Mouse (Mus musculus): Measurements from ENCODE around the gene Mrpl23. TPM values are rescaled to one million over a fixed set of nuclear protein-coding genes. Genes with fewer than 3 reads are reported as not detected.

Mrpl23 gene
- polyA plus RNA-seq, 1 experiment from 2014 or later = 21.6 TPM

DNA sequence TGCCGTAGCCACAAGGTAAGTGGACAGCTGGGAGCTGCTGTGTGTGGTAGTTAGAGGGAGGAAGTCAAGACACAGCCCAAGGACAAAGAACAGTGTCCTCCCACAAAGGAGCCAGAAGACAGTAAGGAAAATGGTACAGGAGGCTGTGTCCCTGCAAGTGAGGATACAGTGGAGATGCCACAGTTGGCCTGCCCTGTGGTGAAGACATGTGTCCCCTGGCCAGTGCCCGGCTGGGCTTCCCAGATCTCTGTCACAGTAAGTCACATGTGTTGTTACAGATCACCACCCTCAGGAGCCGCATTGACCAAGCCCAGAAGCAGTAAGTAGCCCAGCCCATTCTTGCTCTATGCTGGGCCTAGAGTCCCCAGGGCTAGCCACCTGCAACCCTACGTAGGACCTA is 18.4 kb upstream of the Mrpl23 start:
- Histone ChIP-seq H3K4me1 (replicated peaks; ENCODE audit: control insufficient read depth, insufficient read depth, low read length) (peaks cover 19% of the 10 kb centered on the region), H3K27ac (no peak overlapping the region), H3K27me3 (ENCODE audit: control insufficient read depth, insufficient read depth, low read length) (no peaks in the 10 kb centered on the region), H3K9ac (no peak overlapping the region), H3K9me3 (ENCODE audit: control insufficient read depth, low read length) (no peaks in the 10 kb centered on the region), H3K4me2 (replicated peaks) (no peak overlapping the region), H3K36me3 (replicated peaks; ENCODE audit: control insufficient read depth, insufficient read depth) (no peaks in the 10 kb centered on the region), H3K4me3 (replicated peaks; ENCODE audit: low read length) (no peak overlapping the region)
- 94% methylated on average over 4 of the region's 4 CpGs for WGBS
- no peak for ATAC-seq (ENCODE audit: low FRiP score)
- DNase-seq (ENCODE audit: low spot score) = no peak

DNA sequence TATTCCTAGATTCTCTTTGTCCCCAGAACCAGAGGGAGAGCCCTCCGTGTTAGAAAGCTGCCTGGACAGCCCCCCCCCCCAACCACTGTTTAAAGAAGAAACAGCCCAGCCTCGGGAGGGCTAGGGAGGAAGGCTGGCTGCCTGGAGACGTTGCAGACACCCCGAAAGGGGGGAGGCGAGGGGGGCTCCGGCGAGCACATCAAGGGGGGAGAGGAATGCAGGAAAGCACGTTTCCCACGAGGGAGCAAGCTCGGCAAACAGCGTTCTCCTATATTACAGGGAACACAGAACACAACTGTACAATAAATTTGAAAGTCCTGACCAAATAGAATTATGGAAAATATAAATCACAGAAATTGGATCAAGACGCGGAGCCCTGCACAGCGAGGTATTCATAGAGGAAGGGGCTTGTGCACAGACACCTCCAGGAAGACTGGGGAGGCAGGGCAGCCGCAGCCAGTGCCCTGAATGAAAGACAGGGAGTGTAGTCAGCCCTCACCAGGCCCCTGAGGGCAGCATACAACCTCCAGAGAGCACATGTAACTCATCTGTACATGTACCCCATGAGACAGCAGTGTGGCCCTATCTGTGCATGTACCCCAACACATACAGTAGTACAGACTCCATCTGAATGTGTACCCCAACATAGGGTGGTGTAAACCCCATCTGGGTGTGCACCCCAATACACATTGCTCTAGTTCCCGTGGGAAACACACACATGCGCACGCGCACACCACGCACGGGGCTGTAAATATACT is 16.1 kb upstream of the Mrpl23 start:
- H3K27me3 ChIP-seq (ENCODE audit: control insufficient read depth, insufficient read depth, low read length) = no peaks in the 10 kb centered on the region
- H3K4me2 ChIP-seq (replicated peaks) = peak overlapping the region; percentile 36
- H3K4me1 ChIP-seq (replicated peaks; ENCODE audit: control insufficient read depth, insufficient read depth, low read length) = peaks cover 12% of the 10 kb centered on the region
- H3K9ac ChIP-seq = peak overlapping the region; percentile 47
- DNase-seq (ENCODE audit: low spot score) = no peak
- WGBS = 45% methylated on average over 21 of the region's 21 CpGs
- H3K4me3 ChIP-seq (replicated peaks; ENCODE audit: low read length) = no peak overlapping the region
- no peaks in the 10 kb centered on the region for H3K9me3 ChIP-seq (ENCODE audit: control insufficient read depth, low read length)
- no peaks in the 10 kb centered on the region for H3K36me3 ChIP-seq (replicated peaks; ENCODE audit: control insufficient read depth, insufficient read depth)
- peak; percentile 37; the same call in 1 of the 2 replicates for ATAC-seq (ENCODE audit: low FRiP score)
- H3K27ac ChIP-seq = peak overlapping the region; percentile 60

DNA sequence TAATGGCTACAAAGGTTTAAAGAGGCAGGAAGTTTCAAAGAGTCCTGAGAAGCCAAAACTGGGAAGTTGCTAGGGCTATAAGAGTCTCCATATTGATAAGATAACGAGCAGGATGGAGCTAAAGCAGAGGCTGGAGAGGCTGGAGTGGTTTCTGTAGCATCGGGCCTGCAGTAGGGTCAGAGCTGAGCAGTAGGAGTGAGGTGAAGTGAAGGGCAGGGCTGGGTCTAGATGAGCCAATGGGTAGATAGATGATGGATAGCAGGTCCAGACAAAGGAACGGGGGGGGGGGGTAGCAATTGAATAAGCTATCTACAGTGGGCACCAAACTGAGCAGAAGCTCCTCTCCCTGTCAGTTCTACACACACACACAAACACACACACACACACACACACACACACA is 15.0 kb upstream of the Mrpl23 start:
- H3K27me3 ChIP-seq (ENCODE audit: control insufficient read depth, insufficient read depth, low read length) = no peaks in the 10 kb centered on the region
- no peaks in the 10 kb centered on the region for H3K36me3 ChIP-seq (replicated peaks; ENCODE audit: control insufficient read depth, insufficient read depth)
- no peaks in the 10 kb centered on the region for H3K9me3 ChIP-seq (ENCODE audit: control insufficient read depth, low read length)
- H3K4me1 ChIP-seq (replicated peaks; ENCODE audit: control insufficient read depth, insufficient read depth, low read length) = peaks cover 12% of the 10 kb centered on the region
- WGBS = 84% methylated on average over 3 of the region's 3 CpGs
- ATAC-seq (ENCODE audit: low FRiP score) (no peak), DNase-seq (ENCODE audit: low spot score) (no peak)
- no peak overlapping the region for H3K27ac ChIP-seq
- H3K4me2 ChIP-seq (replicated peaks) = no peak overlapping the region
- no peak overlapping the region for H3K4me3 ChIP-seq (replicated peaks; ENCODE audit: low read length)
- H3K9ac ChIP-seq = no peak overlapping the region

DNA sequence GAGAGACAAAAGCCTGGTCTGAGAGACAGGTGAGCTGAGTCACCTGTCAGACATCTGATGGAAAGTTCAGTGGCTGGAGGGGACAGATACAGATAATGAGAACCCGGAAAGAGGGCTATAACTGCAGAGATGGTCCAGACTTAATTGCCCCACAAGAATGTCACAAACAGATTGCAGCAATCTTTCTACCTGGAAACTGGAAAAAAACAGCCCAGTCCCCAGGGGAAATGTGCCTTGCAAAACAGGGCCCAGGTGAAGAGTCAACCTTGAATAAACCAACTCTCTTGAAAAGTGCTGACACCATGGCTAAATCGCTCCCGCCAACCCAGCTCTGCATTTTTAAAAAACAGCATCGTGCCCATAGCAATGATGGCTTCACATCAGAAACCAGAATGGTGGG is 12.2 kb upstream of the Mrpl23 start:
- 94% methylated on average over 4 of the region's 4 CpGs for WGBS
- H3K9me3 ChIP-seq (ENCODE audit: control insufficient read depth, low read length) = no peaks in the 10 kb centered on the region
- no peak overlapping the region for H3K4me3 ChIP-seq (replicated peaks; ENCODE audit: low read length)
- peaks cover 12% of the 10 kb centered on the region for H3K4me1 ChIP-seq (replicated peaks; ENCODE audit: control insufficient read depth, insufficient read depth, low read length)
- no peak overlapping the region for H3K27ac ChIP-seq
- H3K4me2 ChIP-seq (replicated peaks) = no peak overlapping the region
- H3K9ac ChIP-seq = no peak overlapping the region
- no peak for ATAC-seq (ENCODE audit: low FRiP score)
- H3K36me3 ChIP-seq (replicated peaks; ENCODE audit: control insufficient read depth, insufficient read depth) = no peaks in the 10 kb centered on the region
- DNase-seq (ENCODE audit: low spot score) = no peak
- H3K27me3 ChIP-seq (ENCODE audit: control insufficient read depth, insufficient read depth, low read length) = no peaks in the 10 kb centered on the region

DNA sequence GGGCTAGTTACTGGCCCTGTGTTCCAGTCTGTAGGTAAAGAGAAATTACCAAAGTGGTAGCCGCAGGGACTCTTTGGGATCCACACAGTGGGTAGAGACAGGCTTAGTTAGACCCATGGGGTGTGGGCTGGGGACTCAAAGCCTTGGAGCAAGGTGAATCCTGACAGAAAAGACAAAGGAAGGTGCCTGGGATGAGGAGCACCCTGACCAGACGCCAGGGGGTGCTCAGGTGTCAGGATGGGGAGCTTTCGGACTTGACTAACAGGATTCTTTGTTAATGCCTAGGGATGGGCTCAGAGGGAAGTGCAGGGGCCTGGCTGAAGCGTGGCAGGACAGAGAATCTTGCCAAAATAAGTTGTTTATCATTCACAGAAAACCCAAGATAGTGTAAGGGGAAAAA is 10.1 kb upstream of the Mrpl23 start:
- Histone ChIP-seq H3K4me3 (replicated peaks; ENCODE audit: low read length) (no peak overlapping the region), H3K4me1 (replicated peaks; ENCODE audit: control insufficient read depth, insufficient read depth, low read length) (no peaks in the 10 kb centered on the region), H3K36me3 (replicated peaks; ENCODE audit: control insufficient read depth, insufficient read depth) (no peaks in the 10 kb centered on the region), H3K4me2 (replicated peaks) (no peak overlapping the region), H3K9me3 (ENCODE audit: control insufficient read depth, low read length) (no peaks in the 10 kb centered on the region), H3K27ac (no peak overlapping the region), H3K9ac (no peak overlapping the region), H3K27me3 (ENCODE audit: control insufficient read depth, insufficient read depth, low read length) (no peaks in the 10 kb centered on the region)
- ATAC-seq (ENCODE audit: low FRiP score) = no peak
- DNase-seq (ENCODE audit: low spot score) = no peak
- WGBS = 33% methylated on average over 4 of the region's 4 CpGs

DNA sequence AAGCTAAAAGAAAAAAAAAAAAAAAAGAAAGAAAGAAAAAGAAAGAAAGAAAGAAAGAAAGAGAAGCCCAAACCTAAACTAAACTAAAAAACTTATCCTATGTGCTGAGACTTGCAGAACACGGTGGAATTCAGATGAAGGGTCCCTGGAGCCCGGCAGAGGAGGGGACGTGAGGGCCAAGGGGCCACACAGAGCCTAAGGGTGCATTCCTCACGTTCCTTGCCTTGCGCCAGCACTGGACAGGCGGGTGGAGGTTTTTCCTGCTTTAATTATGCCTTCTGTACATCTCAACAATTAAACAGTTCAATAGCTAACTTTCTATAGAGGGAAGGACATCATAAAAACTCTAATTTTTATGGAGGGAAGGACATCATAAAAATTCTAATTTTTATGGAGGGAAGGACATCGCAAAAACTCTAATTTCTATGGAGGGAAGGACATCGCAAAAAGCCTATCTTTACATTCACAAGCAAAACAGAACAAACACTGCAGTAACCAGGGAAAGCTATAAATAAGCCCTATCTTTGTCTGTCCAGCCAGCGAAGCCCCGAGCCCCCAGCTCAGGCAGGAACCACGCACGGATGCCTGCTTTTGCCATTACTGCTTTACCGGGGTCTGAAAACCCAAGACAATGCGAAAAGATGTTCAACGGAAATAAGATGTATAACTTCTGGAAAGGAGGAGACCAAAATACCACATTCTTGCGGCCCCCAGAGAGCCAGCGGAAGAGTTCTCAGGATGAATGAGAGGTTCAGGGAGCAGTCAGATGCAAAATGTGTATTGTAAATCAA is 9.1 kb upstream of the Mrpl23 start:
- Histone ChIP-seq H3K9me3 (ENCODE audit: control insufficient read depth, low read length) (no peaks in the 10 kb centered on the region), H3K27me3 (ENCODE audit: control insufficient read depth, insufficient read depth, low read length) (no peaks in the 10 kb centered on the region), H3K9ac (no peak overlapping the region), H3K4me2 (replicated peaks) (no peak overlapping the region), H3K4me1 (replicated peaks; ENCODE audit: control insufficient read depth, insufficient read depth, low read length) (no peaks in the 10 kb centered on the region), H3K4me3 (replicated peaks; ENCODE audit: low read length) (no peak overlapping the region), H3K36me3 (replicated peaks; ENCODE audit: control insufficient read depth, insufficient read depth) (no peaks in the 10 kb centered on the region), H3K27ac (0 out of 2 replicates have a peak overlapping the region, but pooled peaks have one; percentile 20)
- WGBS = 56% methylated on average over 17 of the region's 17 CpGs
- DNase-seq (ENCODE audit: low spot score) (no peak), ATAC-seq (ENCODE audit: low FRiP score) (no peak)

DNA sequence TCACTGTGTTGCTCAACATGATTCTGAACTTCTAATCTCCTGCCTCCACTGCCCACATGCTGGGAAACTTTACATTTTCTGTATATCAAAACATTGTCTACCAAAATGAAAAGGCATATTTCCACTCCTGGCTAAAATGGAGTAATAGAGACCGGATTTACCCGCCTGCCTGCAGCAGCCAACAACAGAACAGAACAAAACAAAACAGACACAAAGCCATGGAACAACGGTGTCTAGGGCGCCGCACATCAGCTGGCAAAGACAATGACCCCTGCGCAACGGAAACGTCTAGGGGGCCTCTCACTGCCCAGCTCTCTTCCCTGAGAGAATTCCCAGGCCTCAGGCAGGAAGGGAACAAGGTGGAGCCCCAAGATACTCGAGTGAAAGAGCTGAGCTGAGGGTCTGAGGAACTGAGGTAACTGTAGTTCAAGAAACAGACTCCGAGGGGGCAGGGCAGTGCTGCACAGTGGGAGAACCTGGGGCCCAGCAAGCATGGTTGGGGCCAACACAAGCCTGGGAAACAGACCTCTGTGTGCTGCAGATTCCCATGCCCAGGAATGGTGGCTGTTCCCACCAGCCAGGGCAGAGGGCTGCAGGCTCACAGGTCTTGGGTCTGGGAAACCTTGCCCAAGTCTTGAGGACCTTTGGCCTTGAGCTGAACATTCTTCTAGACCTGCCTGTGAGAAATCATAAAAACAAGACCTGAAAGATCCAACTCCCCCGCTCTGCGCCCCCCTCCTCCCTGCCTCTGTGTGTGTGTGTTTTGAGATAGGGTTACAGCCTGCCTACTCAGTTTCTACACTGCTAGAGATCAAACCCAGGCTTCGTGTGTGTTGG is 6.9 kb upstream of the Mrpl23 start:
- H3K9ac ChIP-seq = no peak overlapping the region
- no peaks in the 10 kb centered on the region for H3K36me3 ChIP-seq (replicated peaks; ENCODE audit: control insufficient read depth, insufficient read depth)
- H3K4me3 ChIP-seq (replicated peaks; ENCODE audit: low read length) = no peak overlapping the region
- WGBS = 22% methylated on average over 13 of the region's 13 CpGs
- no peak for DNase-seq (ENCODE audit: low spot score)
- H3K27ac ChIP-seq = no peak overlapping the region; the same call in 1 of the 2 replicates
- H3K27me3 ChIP-seq (ENCODE audit: control insufficient read depth, insufficient read depth, low read length) = no peaks in the 10 kb centered on the region
- ATAC-seq (ENCODE audit: low FRiP score) = no peak
- no peak overlapping the region for H3K4me2 ChIP-seq (replicated peaks)
- H3K9me3 ChIP-seq (ENCODE audit: control insufficient read depth, low read length) = no peaks in the 10 kb centered on the region
- no peaks in the 10 kb centered on the region for H3K4me1 ChIP-seq (replicated peaks; ENCODE audit: control insufficient read depth, insufficient read depth, low read length)

DNA sequence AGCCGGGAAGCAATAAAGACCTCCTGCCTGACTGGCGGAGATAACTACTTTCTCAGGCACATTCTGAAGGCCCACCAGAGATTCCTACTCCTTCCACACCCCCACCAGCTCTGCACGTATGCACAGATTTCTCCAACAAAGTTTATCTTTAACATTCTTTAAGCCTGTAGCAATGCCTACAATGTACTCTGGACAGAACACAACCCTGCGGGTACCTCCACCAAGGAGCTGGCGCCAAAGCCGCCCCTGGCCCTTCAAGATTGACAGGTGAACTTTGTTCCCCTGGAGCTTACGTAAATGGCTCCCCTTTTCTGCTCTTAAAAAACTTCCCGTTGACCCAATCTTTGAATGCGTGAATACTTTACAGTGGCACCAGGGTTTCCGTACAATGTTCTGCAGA is 3.1 kb upstream of the Mrpl23 start:
- no peak for ATAC-seq (ENCODE audit: low FRiP score)

DNA sequence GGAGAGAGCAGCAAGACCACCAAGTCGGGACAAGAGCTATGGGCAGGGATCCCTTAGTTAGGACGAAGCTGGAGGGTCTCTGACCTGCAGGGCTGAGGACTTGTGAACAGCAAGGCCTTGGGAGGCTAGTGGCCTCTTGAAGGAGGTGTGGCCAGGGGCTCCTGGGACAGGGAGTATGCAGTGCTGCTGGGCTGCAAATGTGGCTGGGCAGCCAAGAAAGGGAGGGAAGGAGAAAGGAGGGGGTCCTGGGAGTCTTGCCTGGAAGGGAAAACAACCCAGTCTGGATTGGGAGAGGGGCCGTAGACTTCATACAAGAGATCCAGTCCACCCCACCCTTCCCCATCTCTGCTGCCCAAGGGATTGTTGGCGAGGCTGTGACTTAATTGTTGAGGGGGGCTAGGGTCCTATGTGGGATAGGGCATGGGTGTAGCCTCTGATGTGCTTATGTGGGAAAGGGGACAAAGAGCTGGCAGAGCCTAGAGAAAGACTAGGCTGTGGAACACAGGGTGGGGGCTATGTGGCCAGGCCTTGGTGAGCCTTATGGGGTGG is 439 bp upstream of the Mrpl23 start:
- Histone ChIP-seq H3K4me1 (replicated peaks; ENCODE audit: control insufficient read depth, insufficient read depth, low read length) (peaks cover 16% of the 10 kb centered on the region), H3K4me2 (replicated peaks) (no peak overlapping the region), H3K4me3 (replicated peaks; ENCODE audit: low read length) (no peak overlapping the region), H3K36me3 (replicated peaks; ENCODE audit: control insufficient read depth, insufficient read depth) (peaks cover 6% of the 10 kb centered on the region; the same call in 1 of the 2 replicates), H3K27me3 (ENCODE audit: control insufficient read depth, insufficient read depth, low read length) (no peaks in the 10 kb centered on the region), H3K27ac (no peak overlapping the region), H3K9me3 (ENCODE audit: control insufficient read depth, low read length) (no peaks in the 10 kb centered on the region), H3K9ac (no peak overlapping the region)
- 85% methylated on average over 4 of the region's 4 CpGs for WGBS
- DNase-seq (ENCODE audit: low spot score) (no peak), ATAC-seq (ENCODE audit: low FRiP score) (peak; percentile 15; the same call in 1 of the 2 replicates)

More for the DNA sequence above, 3.1 kb upstream of the Mrpl23 start:
- 64% methylated on average over 10 of the region's 10 CpGs for WGBS
- no peaks in the 10 kb centered on the region for H3K36me3 ChIP-seq (replicated peaks; ENCODE audit: control insufficient read depth, insufficient read depth)
- H3K27ac ChIP-seq = no peak overlapping the region
- H3K27me3 ChIP-seq (ENCODE audit: control insufficient read depth, insufficient read depth, low read length) = no peaks in the 10 kb centered on the region
- no peak overlapping the region for H3K4me2 ChIP-seq (replicated peaks)
- peaks cover 13% of the 10 kb centered on the region for H3K4me1 ChIP-seq (replicated peaks; ENCODE audit: control insufficient read depth, insufficient read depth, low read length)
- no peak for DNase-seq (ENCODE audit: low spot score)
- H3K9me3 ChIP-seq (ENCODE audit: control insufficient read depth, low read length) = no peaks in the 10 kb centered on the region
- no peak overlapping the region for H3K9ac ChIP-seq
- no peak overlapping the region for H3K4me3 ChIP-seq (replicated peaks; ENCODE audit: low read length)
